Mouse (Mus musculus): ENCODE results near the gene Hist1h2ba. TPM values are rescaled to one million over a fixed set of nuclear protein-coding genes. Genes with fewer than 3 reads are reported as not detected.

Hist1h2ba gene
- polyA plus RNA-seq, 2 experiments from 2014 or later = not detected

DNA sequence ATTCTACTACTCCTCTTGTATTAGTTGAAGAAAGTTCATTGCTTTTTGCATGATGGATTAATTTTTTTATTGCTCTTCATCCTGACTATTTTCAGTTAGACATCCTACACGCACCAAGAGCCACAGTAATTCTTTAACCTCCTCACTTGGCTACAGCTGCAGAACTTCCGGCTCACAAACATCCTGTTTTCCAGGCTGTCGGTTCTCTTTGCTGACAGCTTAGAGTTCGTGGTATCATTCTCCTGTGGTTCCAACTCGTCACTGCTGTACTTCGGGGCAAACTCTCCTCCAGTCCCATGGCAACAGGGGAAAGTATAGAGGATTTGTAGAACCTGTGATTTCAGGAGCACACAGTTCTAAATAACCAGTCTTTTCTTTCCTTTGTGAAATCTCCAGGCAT is 35.7 kb downstream of the Hist1h2ba start:
- ATAC-seq = no peak

DNA sequence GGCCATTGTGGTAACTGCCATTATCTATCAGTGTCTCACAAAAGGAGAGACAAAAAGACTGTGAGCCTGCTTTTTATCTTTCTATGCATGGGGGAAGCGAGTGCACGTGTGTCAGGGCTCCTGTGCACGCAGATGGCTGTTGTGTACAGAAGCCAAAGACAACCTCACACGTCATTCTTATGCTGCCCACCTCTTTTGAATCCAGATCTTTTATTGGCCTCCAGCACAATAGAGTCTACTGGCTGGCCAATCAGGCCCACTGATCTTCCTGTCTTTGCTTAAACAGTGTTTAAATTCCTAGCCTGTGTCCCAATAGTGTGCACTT is 40.7 kb downstream of the Hist1h2ba start:
- no peak for ATAC-seq

DNA sequence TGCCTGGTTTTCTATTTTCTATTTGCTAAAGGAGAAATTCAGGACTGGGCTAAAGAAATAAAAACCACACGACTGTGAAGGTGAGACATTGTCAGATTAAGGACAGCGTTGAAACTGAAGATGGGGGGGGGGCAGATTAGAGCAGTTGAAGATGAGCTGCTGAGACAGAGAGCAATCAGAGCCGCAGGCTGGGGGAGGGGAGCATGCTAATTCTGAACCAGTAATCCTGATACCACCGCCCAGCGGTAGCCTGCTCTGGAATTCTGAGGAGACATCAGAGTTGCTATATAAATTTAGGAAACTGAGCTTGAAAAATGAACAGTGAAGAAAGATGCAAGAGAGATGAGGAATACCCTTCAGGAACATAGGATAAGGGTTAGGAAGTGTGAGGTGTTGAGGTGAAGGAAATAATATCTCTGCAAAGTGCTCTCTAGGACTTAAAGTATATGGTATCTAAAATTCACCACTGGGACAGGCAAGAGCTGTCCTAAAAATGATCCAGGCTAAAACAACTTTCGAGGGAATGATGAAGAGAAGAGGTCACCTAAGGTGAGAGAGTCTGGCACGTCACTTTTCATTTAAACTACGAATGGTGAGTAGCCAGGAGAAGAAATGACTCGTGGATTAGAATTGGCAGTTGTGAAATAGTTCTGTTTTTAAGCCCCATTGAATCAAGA is 41.2 kb downstream of the Hist1h2ba start:
- no peak for ATAC-seq

DNA sequence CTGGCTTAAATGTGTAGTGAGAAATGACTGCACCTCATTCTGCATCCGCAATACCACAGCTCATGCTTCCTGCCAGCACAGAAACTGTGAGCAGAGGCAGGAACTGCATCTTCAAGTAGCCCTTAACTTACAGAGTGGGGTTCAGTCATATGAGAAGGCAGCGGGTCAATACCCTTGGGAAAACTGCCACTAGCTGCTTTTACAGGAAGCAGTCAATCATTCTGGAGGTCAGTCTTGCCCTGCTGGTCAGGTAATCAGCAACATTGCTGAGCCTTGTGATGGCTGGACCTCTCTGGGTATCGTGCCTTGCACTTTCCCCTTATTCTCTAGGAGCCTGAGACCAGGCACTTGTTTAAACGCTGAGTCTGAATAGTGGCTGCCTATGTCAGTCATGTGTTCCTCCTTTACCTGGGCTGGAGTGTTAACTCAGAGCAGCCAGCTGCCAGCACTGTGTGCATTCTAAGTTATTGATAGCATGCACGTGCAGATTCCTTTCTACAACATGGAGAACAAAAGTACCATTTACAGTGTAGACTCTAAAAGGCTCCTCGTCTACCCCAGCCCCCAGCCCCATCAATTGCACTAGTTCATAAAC is 44.8 kb downstream of the Hist1h2ba start:
- ATAC-seq = no peak

DNA sequence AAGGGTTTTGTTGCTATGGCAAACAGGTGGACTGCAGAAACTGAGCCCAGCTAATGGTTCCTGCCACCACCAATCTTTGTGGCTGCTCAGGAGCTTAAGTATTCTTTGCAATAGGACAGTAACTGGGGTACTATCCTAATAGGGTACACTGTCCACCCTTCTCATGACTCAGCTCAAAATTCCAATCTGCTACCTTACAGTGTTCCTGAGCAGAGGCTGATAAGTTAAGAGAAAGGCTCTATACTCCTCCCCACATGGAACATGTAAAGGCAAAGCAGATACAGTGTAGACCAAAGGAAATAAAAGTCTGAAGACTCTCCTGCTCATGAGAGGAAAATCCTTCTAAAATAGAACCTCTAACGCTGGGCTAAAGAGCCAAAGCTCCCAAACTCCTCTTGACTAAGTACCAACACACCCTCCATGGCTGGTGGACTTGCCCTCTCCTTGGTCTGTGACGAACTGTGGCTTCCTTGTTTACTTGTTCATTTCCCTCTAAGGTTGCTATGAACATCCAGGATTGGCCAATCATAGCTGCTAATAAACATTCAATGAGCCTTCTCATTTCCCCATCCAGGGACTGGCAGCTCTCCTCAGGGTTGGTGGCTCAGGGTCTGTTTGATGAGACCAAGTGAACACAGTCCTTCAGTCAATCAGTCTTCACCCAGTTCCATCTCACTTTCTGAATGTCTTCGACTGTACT is 46.8 kb downstream of the Hist1h2ba start:
- ATAC-seq = no peak

DNA sequence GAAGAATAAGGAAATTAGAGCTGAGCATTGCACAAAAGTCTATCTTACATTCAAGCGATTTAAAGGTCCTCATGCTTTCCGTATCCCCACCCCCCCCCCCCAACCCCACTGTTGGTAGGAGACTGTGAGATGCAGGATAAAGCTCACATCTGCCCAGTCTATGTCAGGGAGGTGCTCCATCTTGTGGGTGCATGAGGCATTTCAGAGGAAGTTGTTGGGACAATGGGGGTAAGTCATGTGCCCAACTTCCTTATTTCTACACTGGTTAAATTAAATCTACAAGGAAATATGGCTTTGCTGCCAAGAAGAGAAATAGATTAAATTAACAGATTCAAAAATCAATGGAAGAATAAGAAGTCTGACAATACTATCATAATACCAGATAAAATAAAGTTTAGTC is 48.4 kb downstream of the Hist1h2ba start:
- ATAC-seq = no peak

Other genes with a start within 250 kb of the Hist1h2ba start
- gene Hist1h2bc, start 250.0 kb downstream of the Hist1h2ba start, polyA plus RNA-seq (2017; shearing (Covaris generic)) = 1 to 10 TPM in 1 of 2 experiments, under 1 TPM in 1; 0.85 to 5.4 TPM
- not detected for gene Hist1h1t, start 238.3 kb downstream of the Hist1h2ba start, polyA plus RNA-seq (2017; shearing (Covaris generic))
- 1 to 10 TPM in 1 of 2 experiments, under 1 TPM in 1; 0.57 to 7.4 TPM for gene Hist1h4c, start 235.7 kb downstream of the Hist1h2ba start, polyA plus RNA-seq (2017; shearing (Covaris generic))
- under 1 TPM in 1 of 2 experiments, not detected in 1; 0.80 TPM for gene Hfe, start 223.3 kb downstream of the Hist1h2ba start, polyA plus RNA-seq (2017; shearing (Covaris generic))
- 10 to 100 TPM in 1 of 2 experiments, 1 to 10 TPM in 1; 5.3 to 15.2 TPM for gene Hist1h1c, start 195.3 kb downstream of the Hist1h2ba start, polyA plus RNA-seq (2017; shearing (Covaris generic))
- gene Hist1h3c, start 188.6 kb downstream of the Hist1h2ba start, polyA plus RNA-seq (2017; shearing (Covaris generic)) = 1 to 10 TPM in 1 of 2 experiments, not detected in 1; 2.4 TPM
- gene Hist1h2bb, start 187.4 kb downstream of the Hist1h2ba start, polyA plus RNA-seq (2017; shearing (Covaris generic)) = under 1 TPM in 1 of 2 experiments, not detected in 1; 0.73 TPM
- gene Hist1h2ab, start 183.0 kb downstream of the Hist1h2ba start, polyA plus RNA-seq (2017; shearing (Covaris generic)) = 1 to 10 TPM; 9.5 to 10.0 TPM
- gene Hist1h3b, start 181.9 kb downstream of the Hist1h2ba start, polyA plus RNA-seq (2017; shearing (Covaris generic)) = not detected
- gene Hist1h4b, start 177.1 kb downstream of the Hist1h2ba start, polyA plus RNA-seq (2017; shearing (Covaris generic)) = 1 to 10 TPM in 1 of 2 experiments, not detected in 1; 2.8 TPM
- gene Hist1h4a, start 172.9 kb downstream of the Hist1h2ba start, polyA plus RNA-seq (2017; shearing (Covaris generic)) = 1 to 10 TPM in 1 of 2 experiments, not detected in 1; 3.1 TPM
- gene Hist1h3a, start 171.8 kb downstream of the Hist1h2ba start, polyA plus RNA-seq (2017; shearing (Covaris generic)) = 1 to 10 TPM in 1 of 2 experiments, under 1 TPM in 1; 0.73 to 1.7 TPM
- 1 to 10 TPM; 5.1 to 7.8 TPM for gene Hist1h1a, start 170.5 kb downstream of the Hist1h2ba start, polyA plus RNA-seq (2017; shearing (Covaris generic))
- not detected for gene Trim38, start 164.2 kb downstream of the Hist1h2ba start, polyA plus RNA-seq (2017; shearing (Covaris generic))
- not detected for gene Slc17a2, start 127.2 kb downstream of the Hist1h2ba start, polyA plus RNA-seq (2017; shearing (Covaris generic))
- gene Slc17a3, start 94.7 kb downstream of the Hist1h2ba start, polyA plus RNA-seq (2017; shearing (Covaris generic)) = not detected
- gene Slc17a1, start 66.4 kb downstream of the Hist1h2ba start, polyA plus RNA-seq (2017; shearing (Covaris generic)) = not detected
- not detected for gene Slc17a4, start 19.1 kb downstream of the Hist1h2ba start, polyA plus RNA-seq (2017; shearing (Covaris generic))
- gene Hist1h2aa, start 306 bp upstream of the Hist1h2ba start, polyA plus RNA-seq (2017; shearing (Covaris generic)) = not detected
- gene Scgn, start 57.1 kb upstream of the Hist1h2ba start, polyA plus RNA-seq (2017; shearing (Covaris generic)) = not detected

Data from activated CD4-positive, CD25-positive, alpha-beta regulatory T cell, adult 4 months (primary cell).